Mouse (Mus musculus) myocyte (in vitro differentiated cells): ENCODE measurements at regions not wholly inside any gene's neighbourhood (a gene's known extent, or its start where the extent isn't known, plus 50 kb on each side); places are given as distances from the start of the nearest gene placed in this dataset.

ENCODE experiments used
- CEBPB ChIP-seq: IDR thresholded peaks from 2 replicates; pipeline ENCODE4 v1.6.1; 2011; ENCODE audit warnings: mild to moderate bottlenecking, moderate library complexity; ENCODE audit not compliant: poor library complexity, insufficient read depth, severe bottlenecking
- MAX ChIP-seq: IDR thresholded peaks from one replicate; pipeline ENCODE4 v1.6.1; 2011; ENCODE audit warnings: low read depth, mild to moderate bottlenecking, control low read depth
- MYOD1 ChIP-seq, 3 experiments: IDR thresholded peaks; one replicate each; pipeline ENCODE4 v1.6.1; 2011; ENCODE audit warnings: control low read depth in 2 of 3, low read depth in 2 of 3, mild to moderate bottlenecking in 2 of 3, moderate library complexity in 1 of 3; ENCODE audit not compliant: insufficient read length in 2 of 3, control insufficient read depth in 1 of 3
- POLR2A ChIP-seq: IDR thresholded peaks from one replicate; pipeline ENCODE4 v1.6.1; 2011; ENCODE audit warnings: low read depth, mild to moderate bottlenecking, control low read depth, moderate library complexity; ENCODE audit not compliant: insufficient read length
- POLR2AphosphoS2 ChIP-seq: IDR thresholded peaks from one replicate; pipeline ENCODE4 v1.6.1; 2011; ENCODE audit warnings: low read depth, control low read depth; ENCODE audit not compliant: insufficient read length
- TCF12 ChIP-seq: IDR thresholded peaks from one replicate; pipeline ENCODE4 v1.6.1; 2011; ENCODE audit warnings: mild to moderate bottlenecking, control low read depth; ENCODE audit not compliant: poor library complexity, insufficient read depth, severe bottlenecking
- TCF3 ChIP-seq: IDR thresholded peaks from one replicate; pipeline ENCODE4 v1.6.1; 2011; ENCODE audit warnings: low read depth, control low read depth; ENCODE audit not compliant: insufficient read length
- USF1 ChIP-seq: IDR thresholded peaks from one replicate; pipeline ENCODE4 v1.6.1; 2011; ENCODE audit warnings: low read depth, mild to moderate bottlenecking, control low read depth, moderate library complexity

GRCm38 (mm10) chr9:14173631-14174323, 101.1 kb upstream of the Sesn3 start:
- TF ChIP-seq POLR2A (no peak), MYOD1 (IDR thresholded peaks at IDR 0.05; ENCODE audit: control insufficient read depth in 1 of 3, insufficient read length in 2 of 3, low read depth in 2 of 3) (no peak), CEBPB (no peak), USF1 (no peak), TCF3 (no peak), POLR2AphosphoS2 (no peak), TCF12 (no peak), MAX (no peak)
